Mouse (Mus musculus): ENCODE measurements around the gene Mas1. TPM values are rescaled to one million over a fixed set of nuclear protein-coding genes. Genes with fewer than 3 reads are reported as not detected.

Mas1 gene
- polyA plus RNA-seq, 1 experiment from 2014 or later: not detected

GRCm38 (mm10) chr17:12845862-12846261 lies 22.1 kb downstream of the Mas1 start:
- 56% methylated on average over 5 of the region's 5 CpGs for WGBS
- Histone ChIP-seq H3K36me3 (ENCODE audit: control insufficient read depth, insufficient read depth, low read length) (no peaks in the 10 kb centered on the region), H3K4me3 (ENCODE audit: low read depth, low read length) (no peak overlapping the region), H3K4me1 (ENCODE audit: control insufficient read depth, insufficient read depth, low read length) (no peaks in the 10 kb centered on the region), H3K4me2 (ENCODE audit: low read length) (no peak overlapping the region), H3K27me3 (ENCODE audit: control insufficient read depth, insufficient read depth, low read depth, low read length) (no peaks in the 10 kb centered on the region), H3K9me3 (replicated peaks; ENCODE audit: control insufficient read depth, low read length, poor library complexity, severe bottlenecking) (no peaks in the 10 kb centered on the region), H3K27ac (ENCODE audit: low read length) (no peak overlapping the region), H3K9ac (ENCODE audit: low read depth, low read length) (no peak overlapping the region)
- no peak for ATAC-seq

- no peak for ATAC-seq
- Histone ChIP-seq H3K4me3 (ENCODE audit: low read depth, low read length) (no peak overlapping the region), H3K27me3 (ENCODE audit: control insufficient read depth, insufficient read depth, low read depth, low read length) (no peaks in the 10 kb centered on the region), H3K27ac (ENCODE audit: low read length) (no peak overlapping the region), H3K4me1 (ENCODE audit: control insufficient read depth, insufficient read depth, low read length) (no peaks in the 10 kb centered on the region), H3K9ac (ENCODE audit: low read depth, low read length) (no peak overlapping the region), H3K4me2 (ENCODE audit: low read length) (no peak overlapping the region), H3K9me3 (replicated peaks; ENCODE audit: control insufficient read depth, low read length, poor library complexity, severe bottlenecking) (no peaks in the 10 kb centered on the region), H3K36me3 (ENCODE audit: control insufficient read depth, insufficient read depth, low read length) (no peaks in the 10 kb centered on the region)
- WGBS: 92% methylated on average over 4 of the region's 4 CpGs
Observed at GRCm38 (mm10) chr17:12844540-12844939, 23.4 kb downstream of the Mas1 start.

- H3K27me3 ChIP-seq (ENCODE audit: control insufficient read depth, insufficient read depth, low read depth, low read length): no peaks in the 10 kb centered on the region
- WGBS: 89% methylated on average over 6 of the region's 6 CpGs
- H3K9me3 ChIP-seq (replicated peaks; ENCODE audit: control insufficient read depth, low read length, poor library complexity, severe bottlenecking): no peaks in the 10 kb centered on the region
- no peak overlapping the region for H3K4me3 ChIP-seq (ENCODE audit: low read depth, low read length)
- H3K9ac ChIP-seq (ENCODE audit: low read depth, low read length): no peak overlapping the region
- H3K4me2 ChIP-seq (ENCODE audit: low read length): no peak overlapping the region
- no peak overlapping the region for H3K27ac ChIP-seq (ENCODE audit: low read length)
- no peaks in the 10 kb centered on the region for H3K4me1 ChIP-seq (ENCODE audit: control insufficient read depth, insufficient read depth, low read length)
- H3K36me3 ChIP-seq (ENCODE audit: control insufficient read depth, insufficient read depth, low read length): no peaks in the 10 kb centered on the region
- no peak for ATAC-seq
Observed at GRCm38 (mm10) chr17:12843826-12844225, 24.1 kb downstream of the Mas1 start.

GRCm38 (mm10) chr17:12839475-12840267 lies 28.3 kb downstream of the Mas1 start:
- no peak overlapping the region for H3K27ac ChIP-seq (ENCODE audit: low read length)
- 72% methylated on average over 10 of the region's 10 CpGs for WGBS

GRCm38 (mm10) chr17:12835738-12836137 lies 32.2 kb downstream of the Mas1 start:
- Histone ChIP-seq H3K27me3 (ENCODE audit: control insufficient read depth, insufficient read depth, low read depth, low read length) (no peaks in the 10 kb centered on the region), H3K9ac (ENCODE audit: low read depth, low read length) (no peak overlapping the region), H3K36me3 (ENCODE audit: control insufficient read depth, insufficient read depth, low read length) (no peaks in the 10 kb centered on the region), H3K4me3 (ENCODE audit: low read depth, low read length) (no peak overlapping the region), H3K4me1 (ENCODE audit: control insufficient read depth, insufficient read depth, low read length) (no peaks in the 10 kb centered on the region), H3K27ac (ENCODE audit: low read length) (no peak overlapping the region), H3K4me2 (ENCODE audit: low read length) (no peak overlapping the region), H3K9me3 (replicated peaks; ENCODE audit: control insufficient read depth, low read length, poor library complexity, severe bottlenecking) (no peaks in the 10 kb centered on the region)
- no peak for ATAC-seq
- WGBS: 90% methylated on average over 5 of the region's 5 CpGs

More at GRCm38 (mm10) chr17:12839475-12840267, 28.3 kb downstream of the Mas1 start:
- no peaks in the 10 kb centered on the region for H3K4me1 ChIP-seq (ENCODE audit: control insufficient read depth, insufficient read depth, low read length)
- H3K27me3 ChIP-seq (ENCODE audit: control insufficient read depth, insufficient read depth, low read depth, low read length): no peaks in the 10 kb centered on the region
- H3K9me3 ChIP-seq (replicated peaks; ENCODE audit: control insufficient read depth, low read length, poor library complexity, severe bottlenecking): no peaks in the 10 kb centered on the region
- no peak overlapping the region for H3K9ac ChIP-seq (ENCODE audit: low read depth, low read length)
- no peak for ATAC-seq
- H3K36me3 ChIP-seq (ENCODE audit: control insufficient read depth, insufficient read depth, low read length): no peaks in the 10 kb centered on the region
- no peak overlapping the region for H3K4me3 ChIP-seq (ENCODE audit: low read depth, low read length)
- H3K4me2 ChIP-seq (ENCODE audit: low read length): no peak overlapping the region

GRCm38 (mm10) chr17:12834826-12835225 lies 33.1 kb downstream of the Mas1 start:
- Histone ChIP-seq H3K4me3 (ENCODE audit: low read depth, low read length) (no peak overlapping the region), H3K9ac (ENCODE audit: low read depth, low read length) (no peak overlapping the region), H3K4me2 (ENCODE audit: low read length) (no peak overlapping the region), H3K27ac (ENCODE audit: low read length) (no peak overlapping the region), H3K4me1 (ENCODE audit: control insufficient read depth, insufficient read depth, low read length) (no peaks in the 10 kb centered on the region), H3K36me3 (ENCODE audit: control insufficient read depth, insufficient read depth, low read length) (no peaks in the 10 kb centered on the region), H3K27me3 (ENCODE audit: control insufficient read depth, insufficient read depth, low read depth, low read length) (no peaks in the 10 kb centered on the region), H3K9me3 (replicated peaks; ENCODE audit: control insufficient read depth, low read length, poor library complexity, severe bottlenecking) (no peaks in the 10 kb centered on the region)
- 50% methylated on average over 3 of the region's 3 CpGs for WGBS
- ATAC-seq: no peak

GRCm38 (mm10) chr17:12834317-12834716 lies 33.6 kb downstream of the Mas1 start:
- no peaks in the 10 kb centered on the region for H3K27me3 ChIP-seq (ENCODE audit: control insufficient read depth, insufficient read depth, low read depth, low read length)
- no peak for ATAC-seq
- H3K9me3 ChIP-seq (replicated peaks; ENCODE audit: control insufficient read depth, low read length, poor library complexity, severe bottlenecking): no peaks in the 10 kb centered on the region
- H3K9ac ChIP-seq (ENCODE audit: low read depth, low read length): no peak overlapping the region
- H3K4me1 ChIP-seq (ENCODE audit: control insufficient read depth, insufficient read depth, low read length): no peaks in the 10 kb centered on the region
- H3K36me3 ChIP-seq (ENCODE audit: control insufficient read depth, insufficient read depth, low read length): no peaks in the 10 kb centered on the region
- 84% methylated on average over 3 of the region's 3 CpGs for WGBS
- H3K4me3 ChIP-seq (ENCODE audit: low read depth, low read length): no peak overlapping the region
- H3K4me2 ChIP-seq (ENCODE audit: low read length): no peak overlapping the region
- no peak overlapping the region for H3K27ac ChIP-seq (ENCODE audit: low read length)

- WGBS: 93% methylated on average over 4 of the region's 4 CpGs
Observed at GRCm38 (mm10) chr17:12832657-12833056, 35.3 kb downstream of the Mas1 start.

GRCm38 (mm10) chr17:12832231-12832630 lies 35.7 kb downstream of the Mas1 start:
- WGBS: 88% methylated on average over 3 of the region's 3 CpGs
- Histone ChIP-seq H3K4me2 (ENCODE audit: low read length) (no peak overlapping the region), H3K27me3 (ENCODE audit: control insufficient read depth, insufficient read depth, low read depth, low read length) (no peaks in the 10 kb centered on the region), H3K9me3 (replicated peaks; ENCODE audit: control insufficient read depth, low read length, poor library complexity, severe bottlenecking) (no peaks in the 10 kb centered on the region), H3K4me1 (ENCODE audit: control insufficient read depth, insufficient read depth, low read length) (no peaks in the 10 kb centered on the region), H3K4me3 (ENCODE audit: low read depth, low read length) (no peak overlapping the region), H3K27ac (ENCODE audit: low read length) (no peak overlapping the region), H3K36me3 (ENCODE audit: control insufficient read depth, insufficient read depth, low read length) (no peaks in the 10 kb centered on the region), H3K9ac (ENCODE audit: low read depth, low read length) (no peak overlapping the region)
- no peak for ATAC-seq

More at GRCm38 (mm10) chr17:12832657-12833056, 35.3 kb downstream of the Mas1 start:
- Histone ChIP-seq H3K9me3 (replicated peaks; ENCODE audit: control insufficient read depth, low read length, poor library complexity, severe bottlenecking) (no peaks in the 10 kb centered on the region), H3K4me3 (ENCODE audit: low read depth, low read length) (no peak overlapping the region), H3K4me2 (ENCODE audit: low read length) (no peak overlapping the region), H3K9ac (ENCODE audit: low read depth, low read length) (no peak overlapping the region), H3K27ac (ENCODE audit: low read length) (no peak overlapping the region), H3K4me1 (ENCODE audit: control insufficient read depth, insufficient read depth, low read length) (no peaks in the 10 kb centered on the region), H3K27me3 (ENCODE audit: control insufficient read depth, insufficient read depth, low read depth, low read length) (no peaks in the 10 kb centered on the region), H3K36me3 (ENCODE audit: control insufficient read depth, insufficient read depth, low read length) (no peaks in the 10 kb centered on the region)
- ATAC-seq: no peak
